Mouse (Mus musculus) neural tube, embryonic 14.5 days (tissue): ENCODE results near the gene Ncmap. TPM values are rescaled to one million over a fixed set of nuclear protein-coding genes. Genes with fewer than 3 reads are reported as not detected.

ENCODE experiments used
- ATAC-seq: fragments of 200-750 bp; cut with Nextera tagmentation; 2 replicates; pipeline ENCODE4 v1.8.0; 2017; ENCODE audit warnings: low read depth, mild to moderate bottlenecking, moderate TSS enrichment, moderate library complexity
- H3K27ac ChIP-seq: fragments of 300-500 bp; sonication (generic); 2 replicates; pipeline ENCODE4 v1.5.1; 2014; ENCODE audit warnings: low read depth, mild to moderate bottlenecking, control low read depth, low read length, moderate library complexity, mixed read lengths
- H3K27me3 ChIP-seq: fragments of 300-500 bp; sonication (generic); 2 replicates; pipeline ENCODE4 v1.6.1; 2014; ENCODE audit warnings: low read length; ENCODE audit not compliant: control insufficient read depth, insufficient read depth
- H3K36me3 ChIP-seq: fragments of 300-500 bp; sonication (generic); 2 replicates; pipeline ENCODE4 v1.6.1; 2014; ENCODE audit warnings: low read length, mixed read lengths; ENCODE audit not compliant: control insufficient read depth, insufficient read depth
- H3K4me1 ChIP-seq: fragments of 300-500 bp; sonication (generic); 2 replicates; pipeline ENCODE4 v1.6.1; 2014; ENCODE audit warnings: low read length; ENCODE audit not compliant: control insufficient read depth, insufficient read depth
- H3K4me2 ChIP-seq: fragments of 300-500 bp; sonication (generic); 2 replicates; pipeline ENCODE4 v1.6.1; 2014; ENCODE audit warnings: mild to moderate bottlenecking, low read depth, low read length, control low read depth
- H3K4me3 ChIP-seq: fragments of 300-500 bp; sonication (generic); 2 replicates; pipeline ENCODE4 v1.5.1; 2014; ENCODE audit warnings: low read depth, low read length, control low read depth, mixed read lengths
- H3K9ac ChIP-seq: fragments of 300-500 bp; sonication (generic); replicated peaks from 2 replicates; pipeline ENCODE4 v1.6.1; 2014; ENCODE audit warnings: low read depth, mild to moderate bottlenecking, control low read depth, low read length, mixed read lengths
- H3K9me3 ChIP-seq: fragments of 300-500 bp; sonication (generic); 2 replicates; pipeline ENCODE4 v1.6.1; 2016; ENCODE audit warnings: low read length; ENCODE audit not compliant: control insufficient read depth
- WGBS: fragments of 180-500 bp; shearing (Covaris S2); extraction: QIAGEN DNeasy Blood & Tissue Kit; methylation state at CpG from one replicate; pipeline ENCODE4 v1.1.7; 2014; 5-methylcytosine and 5-hydroxymethylcytosine counted together
- polyA plus RNA-seq: library from polyadenylated mRNA; unstranded; fragments of >200 nt; fragmentation: Nextera tagmentation; extraction: Ambion mirVana; gene quantifications from 2 replicates; pipeline ENCODE4 v1.2.1, GENCODE M21; 2014

Gene Ncmap
- polyA plus RNA-seq: 0.92 and 1.5 TPM in 2 replicates

- H3K4me2 ChIP-seq: peak within 1 kb of the TSS; percentile 47
- H3K9me3 ChIP-seq: no peaks in the 10 kb centered on the region
- H3K36me3 ChIP-seq: no peaks in the 10 kb centered on the region
- H3K4me1 ChIP-seq: 0 out of 2 replicates have a peak, but pooled peaks cover 7% of the 10 kb centered on the region
- under 1% methylated on average over 24 of the region's 29 CpGs for WGBS
- H3K27ac ChIP-seq: no peak within 1 kb of the TSS
- ATAC-seq: no peak
- peak within 1 kb of the TSS; percentile 34; the same call in 1 of the 2 replicates for H3K9ac ChIP-seq
- peak within 1 kb of the TSS; percentile 23 for H3K4me3 ChIP-seq
- H3K27me3 ChIP-seq: peaks cover 19% of the 10 kb centered on the region
These were observed at the start of gene Ncmap for GRCm38 (mm10) chr4:135397991-135398390. Gene Ncmap, minus strand, starts transcription at chr4:135398227.

DNA sequence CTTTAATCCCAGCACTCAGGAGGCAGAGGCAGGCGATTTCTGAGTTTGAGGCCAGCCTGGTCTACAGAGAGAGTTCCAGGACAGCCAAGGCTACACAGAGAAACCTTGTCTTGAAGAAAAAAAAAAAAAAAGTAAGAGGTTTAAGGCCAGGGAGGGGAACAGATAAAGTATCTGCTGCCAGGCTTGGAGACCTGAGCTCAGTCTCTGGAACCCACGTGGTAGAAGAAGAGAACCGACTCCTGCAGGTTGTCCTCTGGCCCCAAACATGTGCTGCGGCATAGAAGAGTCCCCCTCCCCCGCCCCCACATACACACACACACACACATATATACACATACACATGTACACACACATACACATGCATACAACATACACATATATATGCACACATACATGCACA lies 44.4 kb upstream of the Ncmap start:
- Histone ChIP-seq H3K4me1 (no peaks in the 10 kb centered on the region), H3K9ac (no peak overlapping the region), H3K27me3 (no peaks in the 10 kb centered on the region), H3K36me3 (no peaks in the 10 kb centered on the region), H3K27ac (no peak overlapping the region), H3K9me3 (no peaks in the 10 kb centered on the region), H3K4me2 (no peak overlapping the region), H3K4me3 (no peak overlapping the region)
- ATAC-seq: no peak
- WGBS: 86% methylated on average over 5 of the region's 5 CpGs

DNA sequence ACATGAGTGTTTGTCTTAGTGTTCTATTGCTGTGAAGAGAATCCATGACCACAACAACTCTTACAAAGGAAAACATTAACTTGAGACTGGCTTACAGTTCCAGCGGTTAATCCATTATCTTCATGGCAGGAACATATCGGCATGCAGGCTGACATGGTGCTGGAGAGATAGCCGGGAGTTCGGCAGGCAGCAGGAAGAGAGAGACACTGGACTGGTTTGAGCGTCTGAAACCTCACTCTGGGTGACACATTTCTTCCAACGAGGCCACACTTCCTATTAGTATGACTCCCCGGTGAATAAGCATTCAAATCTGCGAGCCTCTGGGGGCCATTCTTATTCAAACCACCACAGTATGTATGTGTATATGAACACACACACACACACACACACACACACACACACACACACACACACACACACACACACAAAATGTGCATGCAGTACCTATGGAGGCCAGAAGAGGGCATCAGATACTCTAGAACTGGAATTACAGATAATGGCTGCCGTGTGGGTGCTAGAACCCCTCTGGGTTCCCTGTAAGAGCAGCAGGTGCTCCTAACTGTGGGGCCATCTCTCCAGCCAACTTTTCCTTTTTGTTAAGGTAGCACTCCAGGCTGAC lies 42.0 kb upstream of the Ncmap start:
- H3K36me3 ChIP-seq: no peaks in the 10 kb centered on the region
- WGBS: 59% methylated on average over 9 of the region's 9 CpGs
- H3K4me1 ChIP-seq: no peaks in the 10 kb centered on the region
- H3K9ac ChIP-seq: no peak overlapping the region
- no peaks in the 10 kb centered on the region for H3K27me3 ChIP-seq
- H3K27ac ChIP-seq: no peak overlapping the region
- no peak overlapping the region for H3K4me3 ChIP-seq
- ATAC-seq: no peak
- H3K4me2 ChIP-seq: no peak overlapping the region
- no peaks in the 10 kb centered on the region for H3K9me3 ChIP-seq

DNA sequence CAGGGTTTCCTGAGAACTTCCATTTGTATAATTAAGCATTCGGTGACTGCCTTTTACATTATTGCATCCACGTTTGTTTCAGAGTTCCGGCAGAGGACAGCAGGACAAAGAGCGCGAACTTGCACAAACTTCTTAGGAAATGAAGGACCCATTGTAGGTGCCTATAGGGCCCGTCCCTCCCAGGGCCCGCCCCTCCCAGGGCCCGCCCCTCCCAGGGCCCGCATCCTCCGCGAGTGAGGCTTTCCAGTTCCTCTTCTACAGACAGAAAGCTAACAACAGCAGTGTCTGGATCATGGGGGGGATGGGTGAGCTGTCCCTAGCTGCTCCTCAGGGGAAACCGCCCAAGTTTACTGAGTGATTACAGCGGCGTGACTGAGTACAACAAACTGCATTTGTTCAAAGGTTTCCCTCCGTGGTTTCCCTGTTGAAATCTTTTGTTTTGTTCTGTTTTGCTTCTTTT lies 41.2 kb upstream of the Ncmap start:
- WGBS: 3% methylated on average over 15 of the region's 15 CpGs
- ATAC-seq: no peak
- Histone ChIP-seq H3K9ac (no peak overlapping the region), H3K9me3 (no peaks in the 10 kb centered on the region), H3K4me1 (no peaks in the 10 kb centered on the region), H3K4me2 (peak overlapping the region; percentile 14; the same call in 1 of the 2 replicates), H3K27me3 (no peaks in the 10 kb centered on the region), H3K4me3 (no peak overlapping the region), H3K27ac (no peak overlapping the region), H3K36me3 (no peaks in the 10 kb centered on the region)

GRCm38 (mm10) chr4:135437924-135438323 lies 39.9 kb upstream of the Ncmap start:
- Histone ChIP-seq H3K4me2 (no peak overlapping the region), H3K27ac (no peak overlapping the region), H3K4me3 (no peak overlapping the region), H3K27me3 (no peaks in the 10 kb centered on the region), H3K36me3 (no peaks in the 10 kb centered on the region), H3K9ac (no peak overlapping the region), H3K4me1 (no peaks in the 10 kb centered on the region), H3K9me3 (no peaks in the 10 kb centered on the region)
- ATAC-seq: no peak

GRCm38 (mm10) chr4:135436291-135436690 lies 38.3 kb upstream of the Ncmap start:
- no peaks in the 10 kb centered on the region for H3K27me3 ChIP-seq
- H3K4me3 ChIP-seq: no peak overlapping the region
- no peak overlapping the region for H3K9ac ChIP-seq
- no peaks in the 10 kb centered on the region for H3K36me3 ChIP-seq
- H3K27ac ChIP-seq: no peak overlapping the region
- H3K9me3 ChIP-seq: no peaks in the 10 kb centered on the region
- H3K4me1 ChIP-seq: no peaks in the 10 kb centered on the region
- WGBS: 60% methylated on average over 13 of the region's 13 CpGs
- ATAC-seq: no peak
- no peak overlapping the region for H3K4me2 ChIP-seq

- peak; percentile 50 for ATAC-seq
- WGBS: 21% methylated on average over 11 of the region's 11 CpGs
These were observed 36.4 kb upstream of the Ncmap start for GRCm38 (mm10) chr4:135434395-135434789.

GRCm38 (mm10) chr4:135433443-135434394 lies 35.7 kb upstream of the Ncmap start, which contains the start of gene Rcan3:
Gene Rcan3, minus strand, starts transcription at chr4:135433853.
- peak; percentile 79 for ATAC-seq
- Histone ChIP-seq H3K36me3 (no peaks in the 10 kb centered on the region), H3K27ac (peak within 1 kb of the TSS; percentile 66), H3K4me1 (no peaks in the 10 kb centered on the region), H3K9me3 (no peaks in the 10 kb centered on the region), H3K9ac (peak within 1 kb of the TSS; percentile 77), H3K4me3 (peak within 1 kb of the TSS; percentile 88), H3K4me2 (peak within 1 kb of the TSS; percentile 82), H3K27me3 (no peaks in the 10 kb centered on the region)
- 1% methylated on average over 63 of the region's 79 CpGs for WGBS

More at GRCm38 (mm10) chr4:135434395-135434789, 36.4 kb upstream of the Ncmap start:
- H3K36me3 ChIP-seq: no peaks in the 10 kb centered on the region
- peak overlapping the region; percentile 88 for H3K4me3 ChIP-seq
- peak overlapping the region; percentile 77 for H3K9ac ChIP-seq
- H3K27ac ChIP-seq: peak overlapping the region; percentile 66; the same call in 1 of the 2 replicates
- H3K4me1 ChIP-seq: no peaks in the 10 kb centered on the region
- H3K9me3 ChIP-seq: no peaks in the 10 kb centered on the region
- H3K27me3 ChIP-seq: no peaks in the 10 kb centered on the region
- peak overlapping the region; percentile 82 for H3K4me2 ChIP-seq

GRCm38 (mm10) chr4:135433086-135433442 lies 35.0 kb upstream of the Ncmap start:
- Histone ChIP-seq H3K9me3 (no peaks in the 10 kb centered on the region), H3K27me3 (no peaks in the 10 kb centered on the region), H3K27ac (no peak overlapping the region), H3K4me1 (no peaks in the 10 kb centered on the region), H3K4me3 (peak overlapping the region; percentile 88), H3K9ac (peak overlapping the region; percentile 77), H3K4me2 (peak overlapping the region; percentile 82), H3K36me3 (no peaks in the 10 kb centered on the region)
- peak; percentile 18; the same call in 1 of the 2 replicates for ATAC-seq
- WGBS: 6% methylated on average over 10 of the region's 10 CpGs
